ENCODE assay signal across 23 mouse cellular contexts in genomic region chr17:47490791-47491190, GRCm38 (mm10). TPM values are rescaled to one million over a fixed set of nuclear protein-coding genes. Genes with fewer than 3 reads are reported as not detected.
DNase-seq lines count a peak whose midpoint lies in the region; ATAC-seq and TF ChIP-seq lines count a peak whose summit lies in the region.
"Had no signal": no experiment of that assay in that cellular context is flagged by ENCODE, and none has a peak within 500 bp of the region (broad histone marks: within the 10 kb centered on the region; RNA-seq: fewer than 3 reads in every experiment).

No protein-coding gene starts in this region.

- no peak for TF ChIP-seq EP300 in heart, adult 2 months (IDR thresholded peaks at IDR 0.05; ENCODE audit: insufficient read depth, low read depth, low read length)

- H3K9me3 ChIP-seq in midbrain, embryonic 11.5 days (ENCODE audit: control insufficient read depth, low read length) = no peaks in the 10 kb centered on the region
- no peaks in the 10 kb centered on the region for H3K9me3 ChIP-seq in midbrain, embryonic 10.5 days (replicated peaks)
- H3K9me3 ChIP-seq: embryonic facial prominence, embryonic 13.5 days; forebrain, embryonic 15.5 days; heart, embryonic 10.5 days; limb, embryonic 12.5 days; lung, embryonic 15.5 days; neural tube, embryonic 15.5 days had no signal

- TF ChIP-seq CTCF in heart, adult 2 months (IDR thresholded peaks at IDR 0.05) = peak; percentile 37
- peak; percentile 39 for TF ChIP-seq CTCF in layer of hippocampus, adult 2 months (conservative IDR thresholded peaks at IDR 0.05)

- 77% methylated on average over 9 of the region's 9 CpGs for WGBS in heart, adult 2 months
- WGBS in midbrain, embryonic 11.5 days = 91% methylated on average over 9 of the region's 9 CpGs
- WGBS in midbrain, embryonic 10.5 days = 88% methylated on average over 9 of the region's 9 CpGs

- H3K4me1 ChIP-seq in heart, adult 2 months (ENCODE audit: control insufficient read depth, insufficient read depth, low read length) = no peaks in the 10 kb centered on the region
- H3K4me1 ChIP-seq in midbrain, embryonic 11.5 days (ENCODE audit: control insufficient read depth, insufficient read depth, low read length) = no peaks in the 10 kb centered on the region
- peaks cover under 1% of the 10 kb centered on the region; the same call in 1 of the 2 replicates for H3K4me1 ChIP-seq in midbrain, embryonic 10.5 days
- H3K4me1 ChIP-seq: forebrain, embryonic 15.5 days; limb, embryonic 12.5 days had no signal

- H3K36me3 ChIP-seq in heart, adult 2 months (ENCODE audit: control insufficient read depth, insufficient read depth, low read length) = no peaks in the 10 kb centered on the region
- H3K36me3 ChIP-seq in midbrain, embryonic 11.5 days (ENCODE audit: control insufficient read depth, insufficient read depth, low read length) = peaks cover 20% of the 10 kb centered on the region
- H3K36me3 ChIP-seq in midbrain, embryonic 10.5 days = peaks cover 77% of the 10 kb centered on the region

- no peak for DNase-seq in heart, adult 2 months
- no peak for DNase-seq in heart, adult 11 months
- no peak for DNase-seq in layer of hippocampus, adult 2 months (ENCODE audit: low spot score in 2 of 2)
- no peak for DNase-seq in layer of hippocampus, postnatal 36 days
- peak; percentile 79 for DNase-seq in midbrain, embryonic 11.5 days (ENCODE audit: low spot score, missing footprints)
- DNase-seq in midbrain, embryonic 10.5 days (ENCODE audit: low spot score) = no peak
- no peak for DNase-seq in thymus, postnatal 25 days
- DNase-seq: adrenal gland, adult 8-10 months; gastrocnemius, postnatal 36 days; kidney, adult 18-20 months; kidney, postnatal 36 days; layer of hippocampus, adult 9-11 months; midbrain, embryonic 14.5 days; thymus, postnatal 36 days had no signal

- H3K27ac ChIP-seq in heart, adult 2 months = no peak overlapping the region
- H3K27ac ChIP-seq in layer of hippocampus, adult 2 months = no peak overlapping the region
- no peak overlapping the region for H3K27ac ChIP-seq in midbrain, embryonic 11.5 days (ENCODE audit: low read depth, low read length)
- H3K27ac ChIP-seq in midbrain, embryonic 10.5 days (replicated peaks) = no peak overlapping the region
- H3K27ac ChIP-seq: embryonic facial prominence, embryonic 13.5 days; forebrain, embryonic 15.5 days; heart, embryonic 10.5 days; hindbrain, embryonic 14.5 days; limb, embryonic 12.5 days; lung, embryonic 15.5 days; neural tube, embryonic 15.5 days had no signal

- no peaks in the 10 kb centered on the region for H3K79me2 ChIP-seq in heart, adult 2 months (replicated peaks; ENCODE audit: control insufficient read depth, insufficient read depth, low read length)

- no peak overlapping the region for H3K4me2 ChIP-seq in midbrain, embryonic 11.5 days
- H3K4me2 ChIP-seq: embryonic facial prominence, embryonic 13.5 days; forebrain, embryonic 15.5 days; hindbrain, embryonic 14.5 days; limb, embryonic 12.5 days; lung, embryonic 15.5 days; neural tube, embryonic 15.5 days had no signal

- H3K27me3 ChIP-seq in heart, adult 2 months (ENCODE audit: control insufficient read depth, insufficient read depth, low read length) = no peaks in the 10 kb centered on the region
- H3K27me3 ChIP-seq in midbrain, embryonic 11.5 days (ENCODE audit: control insufficient read depth, insufficient read depth, low read length) = no peaks in the 10 kb centered on the region
- no peaks in the 10 kb centered on the region for H3K27me3 ChIP-seq in midbrain, embryonic 10.5 days (ENCODE audit: low read depth, poor library complexity, severe bottlenecking)
- H3K27me3 ChIP-seq: embryonic facial prominence, embryonic 13.5 days; forebrain, embryonic 15.5 days; limb, embryonic 12.5 days; lung, embryonic 15.5 days; neural tube, embryonic 15.5 days; Patski had no signal

- H3K9ac ChIP-seq in heart, adult 2 months (ENCODE audit: low read depth, low read length) = no peak overlapping the region
- no peak overlapping the region for H3K9ac ChIP-seq in midbrain, embryonic 11.5 days (ENCODE audit: low read length)
- H3K9ac ChIP-seq: embryonic facial prominence, embryonic 13.5 days; forebrain, embryonic 15.5 days; hindbrain, embryonic 14.5 days; limb, embryonic 12.5 days; lung, embryonic 15.5 days; neural tube, embryonic 15.5 days had no signal

- no peak for TF ChIP-seq POLR2A in heart, adult 2 months (IDR thresholded peaks at IDR 0.05; ENCODE audit: insufficient read depth, low read depth, low read length)

- intact Hi-C loops in heart, adult 2 months (cut with DNase I) = no loop called here

- no peak for ATAC-seq in midbrain, embryonic 11.5 days (ENCODE audit: low FRiP score)
- ATAC-seq: forebrain, embryonic 15.5 days; Patski had no signal

- no peak overlapping the region for H3K4me3 ChIP-seq in heart, adult 2 months
- no peak overlapping the region for H3K4me3 ChIP-seq in layer of hippocampus, adult 2 months
- H3K4me3 ChIP-seq in midbrain, embryonic 11.5 days (ENCODE audit: low read depth, low read length) = no peak overlapping the region
- H3K4me3 ChIP-seq in midbrain, embryonic 10.5 days = no peak overlapping the region
- H3K4me3 ChIP-seq: embryonic facial prominence, embryonic 13.5 days; forebrain, embryonic 15.5 days; heart, embryonic 10.5 days; limb, embryonic 12.5 days; lung, embryonic 15.5 days; neural tube, embryonic 15.5 days had no signal

RNA-seq across cellular contexts. Expression of gene Taf8, which starts 11.3 kb away (rescaled TPM):
- 10 to 100 TPM; 10.8 to 12.5 TPM for total RNA-seq in heart, adult 2 months (2021)
- polyA plus RNA-seq in heart, adult 2 months (2012; rRNA removed) = 14.2 and 21.0 TPM in 2 replicates
- 10 to 100 TPM; 20.5 to 26.2 TPM for total RNA-seq in layer of hippocampus, adult 2 months (2021)
- total RNA-seq in layer of hippocampus, postnatal 36 days (2021) = 10 to 100 TPM; 20.9 to 22.3 TPM
- polyA plus RNA-seq in midbrain, embryonic 11.5 days (2014; fragmentation: Nextera tagmentation; extraction: Ambion mirVana) = 25.5 TPM in 2 replicates
- polyA plus RNA-seq in midbrain, embryonic 10.5 days (2016; fragmentation: Nextera tagmentation; extraction: Ambion mirVana) = 31.4 and 33.8 TPM in 2 replicates

RNA-seq across cellular contexts. Expression of gene Ccnd3, which starts 14.1 kb away (rescaled TPM):
- total RNA-seq in heart, adult 2 months (2021) = 10 to 100 TPM; 75.9 to 83.7 TPM
- polyA plus RNA-seq in heart, adult 2 months (2012; rRNA removed) = 75.1 and 77.5 TPM in 2 replicates
- 10 to 100 TPM; 33.9 to 41.8 TPM for total RNA-seq in layer of hippocampus, adult 2 months (2021)
- total RNA-seq in layer of hippocampus, postnatal 36 days (2021) = 10 to 100 TPM; 35.2 to 44.3 TPM
- 175 and 194 TPM in 2 replicates for polyA plus RNA-seq in midbrain, embryonic 11.5 days (2014; fragmentation: Nextera tagmentation; extraction: Ambion mirVana)
- 270 and 341 TPM in 2 replicates for polyA plus RNA-seq in midbrain, embryonic 10.5 days (2016; fragmentation: Nextera tagmentation; extraction: Ambion mirVana)

RNA-seq across cellular contexts. Expression of gene 1700001C19Rik, which starts 53.6 kb away (rescaled TPM):
- not detected for total RNA-seq in heart, adult 2 months (2021)
- 0.44 and 0.76 TPM in 2 replicates for polyA plus RNA-seq in heart, adult 2 months (2012; rRNA removed)
- total RNA-seq in layer of hippocampus, adult 2 months (2021) = not detected
- not detected for total RNA-seq in layer of hippocampus, postnatal 36 days (2021)
- 0.18 and 0.41 TPM in 2 replicates for polyA plus RNA-seq in midbrain, embryonic 11.5 days (2014; fragmentation: Nextera tagmentation; extraction: Ambion mirVana)
- polyA plus RNA-seq in midbrain, embryonic 10.5 days (2016; fragmentation: Nextera tagmentation; extraction: Ambion mirVana) = 0.21 and 0.33 TPM in 2 replicates
- total RNA-seq: gastrocnemius, postnatal 36 days; heart, postnatal 25 days had no signal

RNA-seq across cellular contexts. Expression of gene AI661453, which starts 54.4 kb away (rescaled TPM):
- total RNA-seq in heart, adult 2 months (2021) = 1 to 10 TPM; 1.2 to 1.4 TPM
- 0.64 and 1.00 TPM in 2 replicates for polyA plus RNA-seq in heart, adult 2 months (2012; rRNA removed)
- under 1 TPM; 0.44 to 0.74 TPM for total RNA-seq in layer of hippocampus, adult 2 months (2021)
- total RNA-seq in layer of hippocampus, postnatal 36 days (2021) = under 1 TPM; 0.10 to 0.33 TPM
- 0.07 and 0.30 TPM in 2 replicates for polyA plus RNA-seq in midbrain, embryonic 11.5 days (2014; fragmentation: Nextera tagmentation; extraction: Ambion mirVana)
- 0.15 and 0.20 TPM in 2 replicates for polyA plus RNA-seq in midbrain, embryonic 10.5 days (2016; fragmentation: Nextera tagmentation; extraction: Ambion mirVana)
